Mouse (Mus musculus) ES-E14 (cell line): ENCODE results near the gene Sytl3.

Experiments used
- HCFC1 ChIP-seq: IDR thresholded peaks from 2 replicates; pipeline ENCODE4 v1.6.1; 2012; ENCODE audit warnings: low read length, inconsistent platforms, borderline replicate concordance; ENCODE audit not compliant: insufficient read depth
- MAFK ChIP-seq: IDR thresholded peaks from 2 replicates; pipeline ENCODE4 v1.6.1; 2014; ENCODE audit warnings: mild to moderate bottlenecking, low read depth, low read length, inconsistent platforms; ENCODE audit not compliant: insufficient read depth
- ZC3H11A ChIP-seq: IDR thresholded peaks from 2 replicates; pipeline ENCODE4 v1.6.1; 2012; ENCODE audit warnings: low read depth, mild to moderate bottlenecking, inconsistent platforms, low read length, borderline replicate concordance

- no peak for TF ChIP-seq MAFK
- no peak for TF ChIP-seq ZC3H11A
- no peak for TF ChIP-seq HCFC1
Measured at GRCm38 (mm10) chr17:6727996-6728610, 69.2 kb downstream of the Sytl3 start.
